In the genomic region with DNA sequence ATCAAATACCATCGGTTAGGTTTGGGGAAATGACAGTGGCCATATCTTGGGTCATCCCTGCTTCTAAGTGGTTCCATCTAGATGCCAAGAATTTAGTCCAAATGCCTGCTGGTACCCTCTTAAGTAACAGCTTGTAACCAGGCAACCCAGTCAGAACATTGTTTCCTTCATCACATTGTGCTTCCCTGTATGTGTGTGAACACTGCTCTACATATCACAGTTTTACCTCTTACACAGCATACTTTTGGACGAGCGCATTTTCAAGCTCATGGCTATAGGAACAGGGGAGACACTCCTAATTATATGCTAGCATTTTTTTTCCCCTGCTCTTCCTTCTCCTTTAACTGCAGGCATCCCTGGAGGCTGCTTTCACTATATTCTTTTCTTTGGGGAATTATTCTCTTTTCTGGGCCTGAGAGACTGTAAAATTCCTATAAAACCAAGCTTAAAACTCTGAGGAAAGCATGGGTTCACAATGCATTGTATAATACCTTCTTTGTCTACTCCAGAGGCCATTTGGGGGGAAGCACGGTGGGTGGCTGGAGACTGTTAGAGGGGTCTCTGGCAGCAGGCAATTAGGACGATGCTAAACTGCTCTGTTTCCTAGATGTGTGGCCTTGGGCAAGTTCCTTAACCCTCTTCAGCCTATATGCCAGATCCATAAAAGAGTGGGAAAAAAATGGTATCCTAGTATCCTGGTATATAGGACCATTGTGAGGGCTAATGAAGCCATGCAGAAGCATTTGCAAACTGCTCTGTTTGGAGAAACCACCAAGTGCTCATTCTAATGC, we compare ENCODE assay signal across 19 mouse cellular contexts. TPM values are rescaled to one million over a fixed set of nuclear protein-coding genes. Genes with fewer than 3 reads are reported as not detected.
DNase-seq lines count a peak whose midpoint lies in the region; ATAC-seq and TF ChIP-seq lines count a peak whose summit lies in the region.
"Had no signal": no experiment of that assay in that cellular context is flagged by ENCODE, and none has a peak within 500 bp of the region (broad histone marks: within the 10 kb centered on the region; RNA-seq: fewer than 3 reads in every experiment).

No protein-coding gene starts in this region.

- no peak overlapping the region for H3K4me3 ChIP-seq in neural tube, embryonic 12.5 days
- H3K4me3 ChIP-seq in hindbrain, postnatal 0 days (ENCODE audit: low read length) = no peak overlapping the region
- H3K4me3 ChIP-seq: embryonic facial prominence, embryonic 13.5 days; stomach, embryonic 15.5 days had no signal

- no peaks in the 10 kb centered on the region for H3K27me3 ChIP-seq in neural tube, embryonic 12.5 days (replicated peaks)
- no peaks in the 10 kb centered on the region for H3K27me3 ChIP-seq in hindbrain, postnatal 0 days (ENCODE audit: insufficient read depth, low read length)
- H3K27me3 ChIP-seq: CH12.LX; stomach, embryonic 15.5 days had no signal

- no peak for TF ChIP-seq CTCF in hindbrain, postnatal 0 days (IDR thresholded peaks at IDR 0.05; ENCODE audit: low read depth)

- no peak overlapping the region for H3K27ac ChIP-seq in neural tube, embryonic 12.5 days
- H3K27ac ChIP-seq in hindbrain, postnatal 0 days = no peak overlapping the region
- H3K27ac ChIP-seq: embryonic facial prominence, embryonic 13.5 days; stomach, embryonic 15.5 days had no signal

- H3K4me2 ChIP-seq in neural tube, embryonic 12.5 days (replicated peaks) = no peak overlapping the region
- H3K4me2 ChIP-seq in hindbrain, postnatal 0 days (ENCODE audit: low read depth, low read length) = no peak overlapping the region
- H3K4me2 ChIP-seq: embryonic facial prominence, embryonic 13.5 days; lung, embryonic 14.5 days; stomach, embryonic 15.5 days had no signal

- WGBS in neural tube, embryonic 12.5 days = 30% methylated on average over 5 of the region's 5 CpGs
- WGBS in hindbrain, postnatal 0 days = 42% methylated on average over 5 of the region's 5 CpGs

- no peaks in the 10 kb centered on the region for H3K9me3 ChIP-seq in neural tube, embryonic 12.5 days
- no peaks in the 10 kb centered on the region for H3K9me3 ChIP-seq in hindbrain, postnatal 0 days (ENCODE audit: low read length)
- H3K9me3 ChIP-seq: embryonic facial prominence, embryonic 13.5 days; stomach, embryonic 15.5 days had no signal

- peak; percentile 39; the same call in 1 of the 2 replicates for ATAC-seq in frontal cortex, adult (ENCODE audit: low TSS enrichment)
- peak; percentile 55; the same call in 1 of the 2 replicates for ATAC-seq in neural tube, embryonic 12.5 days (ENCODE audit: low FRiP score, low read depth)
- 0 out of 2 replicates have a peak, but pooled peaks have one; percentile 33 for ATAC-seq in hindbrain, postnatal 0 days

- DNase-seq in frontal cortex, postnatal 14 days (ENCODE audit: low spot score in 2 of 2) = no peak
- no peak for DNase-seq in neural tube, embryonic 10.5 days (ENCODE audit: extremely low spot score, low spot score)
- no peak for DNase-seq in hindbrain, postnatal 0 days (ENCODE audit: low spot score)
- DNase-seq in kidney, adult 8-10 months = no peak
- DNase-seq in layer of hippocampus, adult 18-20 months (ENCODE audit: low spot score in 2 of 2) = no peak
- DNase-seq in thymus, postnatal 4 days = no peak
- DNase-seq: adrenal gland, adult 2 months; cerebellum, adult 11 months; cerebellum, postnatal 25 days; kidney, adult 18-20 months; kidney, postnatal 14 days; lung, embryonic 14.5 days; lung, postnatal 4 days; thymus, adult 2 months had no signal

- H3K9ac ChIP-seq in neural tube, embryonic 12.5 days = no peak overlapping the region
- H3K9ac ChIP-seq in hindbrain, postnatal 0 days (replicated peaks; ENCODE audit: low read length) = no peak overlapping the region
- H3K9ac ChIP-seq: embryonic facial prominence, embryonic 13.5 days; lung, embryonic 14.5 days; stomach, embryonic 15.5 days had no signal

- peaks cover 21% of the 10 kb centered on the region for H3K4me1 ChIP-seq in neural tube, embryonic 12.5 days
- peaks cover 9% of the 10 kb centered on the region for H3K4me1 ChIP-seq in hindbrain, postnatal 0 days (ENCODE audit: insufficient read depth, low read length)

- no peaks in the 10 kb centered on the region for H3K36me3 ChIP-seq in neural tube, embryonic 12.5 days
- no peaks in the 10 kb centered on the region for H3K36me3 ChIP-seq in hindbrain, postnatal 0 days (ENCODE audit: insufficient read depth, low read length)
- H3K36me3 ChIP-seq: embryonic facial prominence, embryonic 13.5 days; stomach, embryonic 15.5 days had no signal

RNA-seq across cellular contexts. Expression of a gene that starts 5.4 kb away (rescaled TPM):
- 7.4 and 9.0 TPM in 2 replicates for polyA plus RNA-seq in neural tube, embryonic 12.5 days (2016; fragmentation: Nextera tagmentation; extraction: Ambion mirVana)
- 11.4 and 12.9 TPM in 2 replicates for total RNA-seq in hindbrain, postnatal 0 days (2014; rRNA removed)
- 10.6 and 11.6 TPM in 2 replicates for polyA plus RNA-seq in hindbrain, postnatal 0 days (2015; fragmentation: Nextera tagmentation; extraction: Ambion mirVana)
- total RNA-seq in layer of hippocampus, adult 18-20 months (2021) = 1 to 10 TPM; 5.5 to 5.7 TPM

RNA-seq across cellular contexts. Expression of a gene that starts 40.6 kb away (rescaled TPM):
- 31.8 and 32.3 TPM in 2 replicates for polyA plus RNA-seq in neural tube, embryonic 12.5 days (2016; fragmentation: Nextera tagmentation; extraction: Ambion mirVana)
- total RNA-seq in hindbrain, postnatal 0 days (2014; rRNA removed) = 37.0 TPM in 2 replicates
- 31.3 and 33.7 TPM in 2 replicates for polyA plus RNA-seq in hindbrain, postnatal 0 days (2015; fragmentation: Nextera tagmentation; extraction: Ambion mirVana)
- total RNA-seq in layer of hippocampus, adult 18-20 months (2021) = 10 to 100 TPM; 79.0 to 80.8 TPM

RNA-seq across cellular contexts. Expression of a gene that starts 53.6 kb away (rescaled TPM):
- polyA plus RNA-seq in neural tube, embryonic 12.5 days (2016; fragmentation: Nextera tagmentation; extraction: Ambion mirVana) = 1.3 and 1.4 TPM in 2 replicates
- total RNA-seq in hindbrain, postnatal 0 days (2014; rRNA removed) = 0.21 and 0.22 TPM in 2 replicates
- 0.41 and 0.54 TPM in 2 replicates for polyA plus RNA-seq in hindbrain, postnatal 0 days (2015; fragmentation: Nextera tagmentation; extraction: Ambion mirVana)
- total RNA-seq in layer of hippocampus, adult 18-20 months (2021) = under 1 TPM; 0.32 to 0.46 TPM
